In genomic region chr6:37642066-37642465, GRCm38 (mm10) we compare ENCODE assay signal across 10 mouse cellular contexts.
DNase-seq lines count a peak whose midpoint lies in the region; ATAC-seq and TF ChIP-seq lines count a peak whose summit lies in the region.
"Had no signal": no experiment of that assay in that cellular context is flagged by ENCODE, and none has a peak within 500 bp of the region (broad histone marks: within the 10 kb centered on the region; RNA-seq: fewer than 3 reads in every experiment).

No protein-coding gene starts in this region.

- no peak overlapping the region for H3K9ac ChIP-seq in hindbrain, embryonic 16.5 days (ENCODE audit: low read depth, low read length)
- H3K9ac ChIP-seq in stomach, postnatal 0 days (ENCODE audit: low read length): no peak overlapping the region
- H3K9ac ChIP-seq: limb, embryonic 13.5 days had no signal

- peak overlapping the region; percentile 40 for H3K4me2 ChIP-seq in hindbrain, embryonic 16.5 days (ENCODE audit: low read length)
- no peak overlapping the region for H3K4me2 ChIP-seq in stomach, postnatal 0 days (replicated peaks; ENCODE audit: low read depth)
- H3K4me2 ChIP-seq: limb, embryonic 13.5 days had no signal

- H3K9me3 ChIP-seq in hindbrain, embryonic 16.5 days (ENCODE audit: control insufficient read depth, low read length): no peaks in the 10 kb centered on the region
- no peaks in the 10 kb centered on the region for H3K9me3 ChIP-seq in stomach, postnatal 0 days (ENCODE audit: control insufficient read depth, low read length)
- H3K9me3 ChIP-seq: heart, embryonic 13.5 days; limb, embryonic 13.5 days had no signal

- no peak for TF ChIP-seq EP300 in stomach, postnatal 0 days (optimal IDR thresholded peaks at IDR 0.05)

- no peaks in the 10 kb centered on the region for H3K27me3 ChIP-seq in hindbrain, embryonic 16.5 days (replicated peaks; ENCODE audit: control insufficient read depth, insufficient read depth, low read length)
- no peaks in the 10 kb centered on the region for H3K27me3 ChIP-seq in stomach, postnatal 0 days (ENCODE audit: control insufficient read depth, insufficient read depth, low read length)
- H3K27me3 ChIP-seq: heart, embryonic 13.5 days; limb, embryonic 13.5 days had no signal

- ATAC-seq in hindbrain, embryonic 16.5 days: no peak
- ATAC-seq in stomach, postnatal 0 days (ENCODE audit: low FRiP score, low TSS enrichment): no peak

- TF ChIP-seq CTCF in stomach, postnatal 0 days (IDR thresholded peaks at IDR 0.05; ENCODE audit: low read depth): peak; percentile 47

- peaks cover 8% of the 10 kb centered on the region for H3K4me1 ChIP-seq in hindbrain, embryonic 16.5 days (ENCODE audit: control insufficient read depth, insufficient read depth, low read depth, low read length)
- H3K4me1 ChIP-seq in stomach, postnatal 0 days (replicated peaks; ENCODE audit: control insufficient read depth, insufficient read depth): no peaks in the 10 kb centered on the region

- DNase-seq in embryo, embryonic 11 days: peak; percentile 46
- no peak for DNase-seq in embryo, embryonic 10 days (ENCODE audit: low spot score)
- peak; percentile 16 for DNase-seq in thymus, postnatal 0 days (ENCODE audit: low spot score)
- no peak for DNase-seq in thymus, adult 18-20 months
- no peak for DNase-seq in stomach, postnatal 0 days (ENCODE audit: low spot score)
- DNase-seq in adrenal gland, postnatal 25 days: no peak
- no peak for DNase-seq in gastrocnemius, postnatal 14 days

- H3K36me3 ChIP-seq in hindbrain, embryonic 16.5 days (ENCODE audit: control insufficient read depth, insufficient read depth, low read length): no peaks in the 10 kb centered on the region
- H3K36me3 ChIP-seq in stomach, postnatal 0 days (ENCODE audit: control insufficient read depth, insufficient read depth, low read length): no peaks in the 10 kb centered on the region
- H3K36me3 ChIP-seq: heart, embryonic 13.5 days; limb, embryonic 13.5 days had no signal

- H3K27ac ChIP-seq in hindbrain, embryonic 16.5 days (ENCODE audit: low read depth, low read length): peak overlapping the region; percentile 74
- no peak overlapping the region for H3K27ac ChIP-seq in stomach, postnatal 0 days (replicated peaks)
- H3K27ac ChIP-seq: limb, embryonic 13.5 days had no signal

- intact Hi-C loops in gastrocnemius, postnatal 14 days (cut with DNase I; ENCODE audit: low total_unique reads): no loop called here

- no peak overlapping the region for H3K4me3 ChIP-seq in hindbrain, embryonic 16.5 days (ENCODE audit: low read length)
- no peak overlapping the region for H3K4me3 ChIP-seq in stomach, postnatal 0 days (ENCODE audit: low read depth, low read length)
- H3K4me3 ChIP-seq: limb, embryonic 13.5 days had no signal

- 28% methylated on average over 4 of the region's 4 CpGs for WGBS in hindbrain, embryonic 16.5 days
- 49% methylated on average over 4 of the region's 4 CpGs for WGBS in stomach, postnatal 0 days

Comparison
In these comparisons a context has a peak if more than half of its experiments do, and no peak if none do; other contexts are left out.
1. DNase-seq: peak in embryo, embryonic 11 days (single experiment) and thymus, postnatal 0 days (single experiment); none in embryo, embryonic 10 days (single experiment), thymus, adult 18-20 months (0 of 2), stomach, postnatal 0 days (single experiment), adrenal gland, postnatal 25 days (single experiment) and gastrocnemius, postnatal 14 days (single experiment).